Mouse (Mus musculus) cerebellum, adult 2 months (tissue): ENCODE measurements around the gene Dab2ip. TPM values are rescaled to one million over a fixed set of nuclear protein-coding genes. Genes with fewer than 3 reads are reported as not detected.
A peak's percentile ranks its signal among the peaks of the same experiment; 100 is the strongest.

Source experiments
- DNase-seq, 2 experiments: peaks; one replicate each; pipeline ENCODE4 v3.0.0; 2021
- H3K27ac ChIP-seq: fragments of 200-500 bp; 2 replicates; pipeline ENCODE4 v1.5.1; 2012; ENCODE audit warnings: low read length, control low read depth, inconsistent platforms; ENCODE audit not compliant: insufficient read depth
- H3K27me3 ChIP-seq: fragments of 200-500 bp; 2 replicates; pipeline ENCODE4 v1.6.1; 2012; ENCODE audit warnings: inconsistent platforms, mild to moderate bottlenecking, low read length, moderate library complexity; ENCODE audit not compliant: control insufficient read depth, insufficient read depth
- H3K4me1 ChIP-seq: fragments of 200-500 bp; 2 replicates; pipeline ENCODE4 v1.6.1; 2011; ENCODE audit warnings: low read length; ENCODE audit not compliant: control insufficient read depth, insufficient read depth
- H3K4me3 ChIP-seq: fragments of 200-500 bp; replicated peaks from 2 replicates; pipeline ENCODE3; 2011; ENCODE audit warnings: mild to moderate bottlenecking, low read depth, low read length, control low read depth; ENCODE audit not compliant: insufficient read depth
- CTCF ChIP-seq: fragments of 200-500 bp; IDR thresholded peaks from 2 replicates; pipeline ENCODE4 v1.5.1; 2011; ENCODE audit warnings: low read depth, mild to moderate bottlenecking, control low read depth, low read length, moderate library complexity, borderline replicate concordance; ENCODE audit not compliant: insufficient read depth
- POLR2A ChIP-seq: fragments of 200-500 bp; IDR thresholded peaks from 2 replicates; pipeline ENCODE4 v1.6.1; 2011; ENCODE audit warnings: low read length, control low read depth, borderline replicate concordance; ENCODE audit not compliant: insufficient read depth
- WGBS: fragments of 180-500 bp; shearing (Covaris S2); methylation state at CpG from one replicate; pipeline ENCODE4 v1.1.7; 2018; 5-methylcytosine and 5-hydroxymethylcytosine counted together
- polyA plus RNA-seq: library from polyadenylated mRNA; depleted of rRNA; stranded (reverse); fragments of >200 nt; gene quantifications from 2 replicates; pipeline ENCODE4 v1.2.3, GENCODE M21; 2012

Dab2ip gene
- polyA plus RNA-seq, 1 experiment = 136 TPM

GRCm38 (mm10) chr2:35622261-35623103 is 64.4 kb downstream of the Dab2ip start:
- Histone ChIP-seq H3K27me3 (no peaks in the 10 kb centered on the region), H3K27ac (peak overlapping the region; percentile 99), H3K4me1 (peaks cover 50% of the 10 kb centered on the region), H3K4me3 (peak overlapping the region; percentile 98)
- WGBS = 3% methylated on average over 20 of the region's 20 CpGs
- no peak for TF ChIP-seq CTCF
- TF ChIP-seq POLR2A = no peak; the same call in 1 of the 2 replicates
- DNase-seq = peak; percentile 68 to 73

GRCm38 (mm10) chr2:35623104-35623377 is 65.0 kb downstream of the Dab2ip start:
- 5% methylated on average over 4 of the region's 4 CpGs for WGBS
- Histone ChIP-seq H3K4me3 (peak overlapping the region; percentile 98), H3K4me1 (peaks cover 49% of the 10 kb centered on the region), H3K27me3 (no peaks in the 10 kb centered on the region), H3K27ac (peak overlapping the region; percentile 99)
- TF ChIP-seq CTCF (no peak), POLR2A (no peak)
- no peak for DNase-seq

- peaks cover 51% of the 10 kb centered on the region for H3K4me1 ChIP-seq
- peak overlapping the region; percentile 99 for H3K27ac ChIP-seq
- no peaks in the 10 kb centered on the region for H3K27me3 ChIP-seq
- WGBS = 5% methylated on average over 12 of the region's 12 CpGs
- 0 out of 2 replicates have a peak, but pooled peaks have one; percentile 11 for TF ChIP-seq POLR2A
- TF ChIP-seq CTCF = no peak
- peak overlapping the region; percentile 98 for H3K4me3 ChIP-seq
- DNase-seq = peak; percentile 70 to 71
Measured at GRCm38 (mm10) chr2:35623431-35624148, 65.5 kb downstream of the Dab2ip start.

- DNase-seq = peak; percentile 88 to 94
- TF ChIP-seq CTCF (peak; percentile 46; the same call in 1 of the 2 replicates), POLR2A (peak; percentile 71; the same call in 1 of the 2 replicates)
- 11% methylated on average over 5 of the region's 5 CpGs for WGBS
- Histone ChIP-seq H3K27me3 (no peaks in the 10 kb centered on the region), H3K4me3 (peak overlapping the region; percentile 98), H3K4me1 (peaks cover 47% of the 10 kb centered on the region), H3K27ac (peak overlapping the region; percentile 99)
Measured at GRCm38 (mm10) chr2:35624380-35625006, 66.4 kb downstream of the Dab2ip start.

- no peaks in the 10 kb centered on the region for H3K27me3 ChIP-seq
- peak overlapping the region; percentile 98 for H3K4me3 ChIP-seq
- no peak for DNase-seq
- 14% methylated on average over 6 of the region's 6 CpGs for WGBS
- peak overlapping the region; percentile 99 for H3K27ac ChIP-seq
- H3K4me1 ChIP-seq = peaks cover 45% of the 10 kb centered on the region
- TF ChIP-seq CTCF (no peak), POLR2A (no peak)
Measured at GRCm38 (mm10) chr2:35625007-35625380, 66.9 kb downstream of the Dab2ip start.

GRCm38 (mm10) chr2:35625526-35625925 is 67.5 kb downstream of the Dab2ip start:
- Histone ChIP-seq H3K4me1 (peaks cover 39% of the 10 kb centered on the region), H3K27me3 (no peaks in the 10 kb centered on the region), H3K4me3 (peak overlapping the region; percentile 98), H3K27ac (peak overlapping the region; percentile 99)
- DNase-seq = peak; percentile 51 to 64
- TF ChIP-seq POLR2A (no peak), CTCF (no peak)
- WGBS = 13% methylated on average over 6 of the region's 6 CpGs

- Histone ChIP-seq H3K27me3 (no peaks in the 10 kb centered on the region), H3K27ac (peak overlapping the region; percentile 99), H3K4me1 (peaks cover 37% of the 10 kb centered on the region), H3K4me3 (peak overlapping the region; percentile 98)
- 12% methylated on average over 9 of the region's 9 CpGs for WGBS
- DNase-seq = peak; percentile 77 to 88
- TF ChIP-seq CTCF = no peak
- TF ChIP-seq POLR2A = peak; percentile 58; the same call in 1 of the 2 replicates
Measured at GRCm38 (mm10) chr2:35626181-35626727, 68.2 kb downstream of the Dab2ip start.
